Mouse (Mus musculus) thymus, postnatal 14 days (tissue): ENCODE measurements around the gene Col18a1.

Experiments used
- DNase-seq: peaks from one replicate; pipeline ENCODE4 v3.0.0; 2021

The Col18a1 gene

GRCm38 (mm10) chr10:77048606-77049005, 117.7 kb downstream of the Col18a1 start:
- no peak for DNase-seq

- no peak for DNase-seq
Measured at GRCm38 (mm10) chr10:77048196-77048595, 118.2 kb downstream of the Col18a1 start.

GRCm38 (mm10) chr10:77038579-77039174, 127.7 kb downstream of the Col18a1 start:
- DNase-seq: no peak

GRCm38 (mm10) chr10:77035487-77035886, 130.9 kb downstream of the Col18a1 start:
- no peak for DNase-seq

- DNase-seq: peak; percentile 42
Measured at GRCm38 (mm10) chr10:77033323-77034025, 132.9 kb downstream of the Col18a1 start.

GRCm38 (mm10) chr10:77032591-77033322, 133.6 kb downstream of the Col18a1 start:
- DNase-seq: peak; percentile 97

GRCm38 (mm10) chr10:77031768-77032375, 134.5 kb downstream of the Col18a1 start, which contains the start of gene Slc19a1:
TSS of gene Slc19a1 (plus strand) at chr10:77032241.
- peak; percentile 19 for DNase-seq

- no peak for DNase-seq
Measured at GRCm38 (mm10) chr10:77030666-77031065, 135.7 kb downstream of the Col18a1 start.

GRCm38 (mm10) chr10:77029761-77030160, 136.6 kb downstream of the Col18a1 start:
- DNase-seq: no peak

- DNase-seq: no peak
Measured at GRCm38 (mm10) chr10:77028782-77029296, 137.5 kb downstream of the Col18a1 start.

- DNase-seq: no peak
Measured at GRCm38 (mm10) chr10:77026944-77027343, 139.4 kb downstream of the Col18a1 start.

- DNase-seq: no peak
Measured at GRCm38 (mm10) chr10:77024231-77024630, 142.1 kb downstream of the Col18a1 start.

GRCm38 (mm10) chr10:77022301-77023130, 143.8 kb downstream of the Col18a1 start:
- DNase-seq: no peak

- DNase-seq: peak; percentile 86
Measured at GRCm38 (mm10) chr10:77021399-77022052, 144.8 kb downstream of the Col18a1 start.

GRCm38 (mm10) chr10:77017662-77018061, 148.7 kb downstream of the Col18a1 start:
- DNase-seq: no peak

- no peak for DNase-seq
Measured at GRCm38 (mm10) chr10:77017061-77017460, 149.3 kb downstream of the Col18a1 start.

- DNase-seq: no peak
Measured at GRCm38 (mm10) chr10:77016499-77016898, 149.8 kb downstream of the Col18a1 start.

- no peak for DNase-seq
Measured at GRCm38 (mm10) chr10:77016080-77016479, 150.3 kb downstream of the Col18a1 start.

- DNase-seq: no peak
Measured at GRCm38 (mm10) chr10:77011681-77012080, 154.7 kb downstream of the Col18a1 start.

GRCm38 (mm10) chr10:77008698-77009097, 157.7 kb downstream of the Col18a1 start:
- no peak for DNase-seq

- DNase-seq: no peak
Measured at GRCm38 (mm10) chr10:77008109-77008561, 158.2 kb downstream of the Col18a1 start.
